Mouse (Mus musculus) sigmoid colon, adult 10 weeks (tissue): Measurements from ENCODE around the gene Cul7. TPM values are rescaled to one million over a fixed set of nuclear protein-coding genes. Genes with fewer than 3 reads are reported as not detected.

ENCODE experiments used
- polyA plus RNA-seq: library from polyadenylated mRNA; stranded (reverse); fragments of 350-450 nt; fragmentation: Illumina TruSeq; extraction: RNeasy Lipid Tissue Mini Kit (QIAGEN cat#74804); gene quantifications from one replicate; pipeline ENCODE4 v1.2.3, GENCODE M21; 2014; ENCODE audit warnings: low read depth, low replicate concordance

The Cul7 gene
- polyA plus RNA-seq, result 0.19 TPM

GRCm38 (mm10) chr17:46650232-46651031, at the start of gene Cul7:
TSS of gene Cul7 (plus strand) at chr17:46650337.

GRCm38 (mm10) chr17:46628791-46629684, 21.1 kb upstream of the Cul7 start, which contains the start of gene Ptk7:
TSS of gene Ptk7 (minus strand) at chr17:46629504.

DNA sequence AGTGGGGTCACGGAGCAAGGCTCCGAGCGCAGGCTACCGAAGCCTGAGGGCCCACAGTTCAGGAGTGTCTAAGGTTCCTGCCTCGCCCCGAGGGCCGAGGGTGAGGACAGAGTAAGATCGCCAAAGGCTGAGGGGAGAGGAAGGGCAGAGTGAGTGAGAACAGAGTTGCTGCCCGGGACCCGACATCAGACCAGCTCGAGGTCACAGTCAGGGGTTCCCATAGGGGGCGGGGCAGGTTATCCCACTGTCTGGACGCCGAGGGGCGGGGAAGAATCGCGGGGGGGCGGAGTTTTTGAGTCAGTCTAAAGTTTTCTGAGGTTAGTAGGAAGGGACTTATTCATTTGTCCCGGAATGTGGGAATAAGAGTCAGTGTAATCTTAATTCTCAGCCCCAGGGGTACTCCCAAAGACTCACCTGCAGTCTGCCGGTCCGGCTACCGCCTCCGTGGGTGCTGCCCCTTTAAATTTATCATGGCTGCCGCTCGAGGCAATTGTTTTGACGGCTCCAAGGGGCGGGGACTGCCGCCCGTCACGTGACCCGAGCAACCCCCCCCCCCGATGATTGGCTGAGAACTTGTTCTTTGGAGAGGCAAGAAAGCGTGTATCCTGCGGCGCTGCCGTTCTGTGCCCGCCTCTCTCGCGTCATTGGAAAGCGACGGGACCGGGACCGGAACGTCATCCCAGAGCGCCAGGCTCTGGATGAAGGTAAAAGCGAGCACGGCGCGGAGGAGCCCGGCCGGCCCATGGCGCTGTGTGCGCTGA, 4.4 kb upstream of the Cul7 start, which contains the start of the genes Klc4 and Mrpl2:
TSS of gene Klc4 (minus strand) at position 462 of the 761 bp plus-strand sequence.
TSS of gene Mrpl2 (plus strand) at position 669 of the 761 bp plus-strand sequence.

GRCm38 (mm10) chr17:46673850-46674529, 23.9 kb downstream of the Cul7 start, which contains the start of gene Rrp36:
TSS of gene Rrp36 (minus strand) at chr17:46674352.

DNA sequence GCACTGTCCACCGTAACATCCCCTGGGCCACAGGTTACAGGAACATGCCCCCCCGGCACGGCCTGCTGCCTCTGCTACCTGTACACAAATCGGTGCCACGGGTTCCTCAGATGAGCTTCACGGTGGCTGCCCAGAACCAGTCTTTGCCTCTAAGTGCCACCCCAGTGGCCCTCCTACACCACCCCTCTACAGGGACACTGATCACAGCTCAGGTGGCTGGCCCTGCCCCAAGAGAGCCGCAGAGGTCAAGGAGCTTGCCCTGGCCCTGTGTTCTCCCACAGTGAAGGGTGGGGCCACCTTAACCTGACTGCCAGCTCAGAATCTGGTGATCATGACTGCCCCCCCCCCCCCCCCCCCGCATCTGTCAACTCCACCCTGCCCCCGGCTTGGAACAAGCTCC, 28.3 kb downstream of the Cul7 start, which contains the start of gene Mea1:
TSS of gene Mea1 (plus strand) at position 378 of the 400 bp plus-strand sequence.

DNA sequence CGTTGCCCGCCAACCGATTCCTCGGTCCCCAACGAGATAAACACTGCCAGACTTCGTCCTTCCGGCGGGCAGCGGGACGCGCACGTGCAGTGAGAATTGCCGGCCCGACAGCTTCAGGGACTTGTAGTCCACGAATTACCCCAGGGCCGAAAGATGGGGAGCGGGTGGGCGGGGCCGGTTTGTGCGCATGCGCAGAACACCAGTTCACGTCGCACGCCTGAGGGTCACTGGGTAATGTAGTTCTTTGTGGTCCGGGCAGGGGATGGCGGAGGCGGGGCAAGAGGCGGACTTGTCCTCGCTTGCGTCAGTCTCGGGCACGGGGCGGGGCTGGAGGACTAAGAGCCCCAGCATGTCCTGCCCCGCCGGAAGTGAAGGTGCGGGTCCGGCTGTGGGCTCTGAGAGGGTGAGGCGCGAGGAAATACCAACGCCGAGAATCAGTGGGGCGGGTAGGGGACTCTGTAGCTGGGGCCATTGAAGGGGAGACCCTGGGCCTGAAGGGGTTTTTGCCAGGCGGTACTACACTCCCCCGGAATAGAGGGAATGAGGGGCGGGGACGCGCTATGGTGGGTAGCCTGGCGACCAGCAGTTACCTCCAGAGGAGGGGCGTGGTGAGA, 30.7 kb downstream of the Cul7 start, which contains the start of gene Klhdc3:
TSS of gene Klhdc3 (minus strand) at position 155 of the 614 bp plus-strand sequence.

DNA sequence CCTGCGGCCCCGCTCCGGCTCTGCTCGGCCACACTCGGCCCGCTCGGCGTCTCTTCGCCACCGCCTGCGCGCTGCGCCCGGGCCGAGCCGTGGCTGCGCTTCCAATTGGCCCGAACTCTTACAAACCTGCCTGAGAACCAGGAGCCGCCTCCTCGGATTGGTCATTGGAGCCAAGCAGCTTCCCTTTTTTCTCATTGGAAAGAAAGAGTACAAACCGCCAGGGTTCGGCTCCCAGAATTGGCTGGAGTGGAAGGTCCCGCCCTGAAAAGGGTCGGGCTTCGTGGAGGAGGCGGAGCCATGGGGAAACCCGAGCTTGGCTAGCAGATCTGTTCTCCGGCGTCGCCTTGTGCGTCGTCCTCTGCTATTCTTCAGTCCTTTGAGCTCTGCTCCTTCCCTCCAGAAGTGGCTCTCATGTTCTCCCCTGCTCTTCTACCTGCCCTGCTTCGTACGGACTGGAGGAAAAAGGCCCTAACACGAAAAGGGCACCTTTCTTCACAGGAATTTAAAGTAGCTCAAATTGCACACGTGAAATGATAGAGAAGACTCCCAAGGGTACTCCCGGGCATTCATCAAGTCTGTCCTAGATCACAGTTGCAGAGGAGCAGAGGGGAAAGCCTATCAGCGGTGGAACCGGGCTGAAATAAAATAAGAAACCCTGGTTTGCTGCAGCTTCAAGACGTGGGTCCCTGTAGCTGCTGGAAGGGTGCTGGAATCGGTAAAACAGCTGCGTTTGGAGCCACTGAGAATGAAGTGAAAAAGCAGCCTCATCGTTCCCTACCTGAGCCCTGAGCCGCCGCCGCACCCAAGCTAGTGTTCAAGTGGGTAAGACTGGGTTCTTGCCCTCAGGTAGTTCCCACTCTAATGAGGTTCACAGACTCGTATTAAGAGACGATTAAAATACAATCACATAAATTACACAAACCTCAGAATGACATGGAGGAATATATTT, 55.0 kb downstream of the Cul7 start, which contains the start of gene Ppp2r5d:
TSS of gene Ppp2r5d (minus strand) at position 225 of the 949 bp plus-strand sequence.

DNA sequence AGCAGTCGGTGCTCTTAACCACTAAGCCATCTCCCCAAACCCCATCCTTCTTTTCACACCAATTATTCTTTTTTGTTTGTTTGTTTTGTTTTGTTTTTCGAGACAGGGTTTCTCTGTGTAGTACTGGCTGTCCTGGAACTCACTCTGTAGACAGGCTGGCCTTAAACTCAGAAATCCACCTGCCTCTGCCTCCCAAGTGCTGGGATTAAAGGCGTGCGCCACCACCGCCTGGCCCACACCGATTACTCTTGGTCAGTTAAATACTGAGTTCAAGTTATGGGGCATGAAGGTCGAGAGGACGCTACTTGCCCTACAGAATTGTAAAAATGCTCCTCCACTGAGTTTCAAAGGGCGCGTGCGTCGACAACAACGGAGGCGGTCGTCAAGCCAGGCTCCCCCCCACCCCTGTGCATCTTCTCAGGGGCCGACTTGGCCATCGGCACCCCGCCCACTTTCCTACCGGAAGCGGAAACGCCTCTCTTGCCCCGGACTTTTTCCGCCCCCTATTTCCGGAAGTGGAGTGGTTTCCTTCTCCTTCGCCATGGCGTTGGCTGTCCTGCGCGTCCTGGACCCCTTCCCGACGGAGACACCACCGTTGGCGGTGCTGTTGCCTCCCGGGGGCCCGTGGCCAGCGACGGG, 60.9 kb downstream of the Cul7 start, which contains the start of gene Pex6:
TSS of gene Pex6 (plus strand) at position 505 of the 639 bp plus-strand sequence.

Other genes with a start within 250 kb of the Cul7 start
- not detected for gene Crip3, start 221.4 kb upstream of the Cul7 start, polyA plus RNA-seq
- gene Slc22a7, start 211.9 kb upstream of the Cul7 start, polyA plus RNA-seq, result not detected
- 0.09 TPM for gene Ttbk1, start 162.7 kb upstream of the Cul7 start, polyA plus RNA-seq
- gene Dnph1, start 153.6 kb upstream of the Cul7 start, polyA plus RNA-seq, result 1.1 TPM
- 0.44 TPM for gene Cul9, start 103.9 kb upstream of the Cul7 start, polyA plus RNA-seq
- 0.22 TPM for gene Srf, start 94.2 kb upstream of the Cul7 start, polyA plus RNA-seq
- gene Ptk7, start 20.8 kb upstream of the Cul7 start, polyA plus RNA-seq, result not detected
- 0.41 TPM for gene Klc4, start 4.3 kb upstream of the Cul7 start, polyA plus RNA-seq
- 0.95 TPM for gene Mrpl2, start 4.1 kb upstream of the Cul7 start, polyA plus RNA-seq
- gene Rrp36, start 24.0 kb downstream of the Cul7 start, polyA plus RNA-seq, result 3.3 TPM
- gene Mea1, start 28.5 kb downstream of the Cul7 start, polyA plus RNA-seq, result 4.2 TPM
- 5.9 TPM for gene Klhdc3, start 30.6 kb downstream of the Cul7 start, polyA plus RNA-seq
- 8.6 TPM for gene Ppp2r5d, start 54.8 kb downstream of the Cul7 start, polyA plus RNA-seq
- gene Pex6, start 61.1 kb downstream of the Cul7 start, polyA plus RNA-seq, result 0.50 TPM
- gene Gnmt, start 78.8 kb downstream of the Cul7 start, polyA plus RNA-seq, result not detected
- 3.1 TPM for gene Cnpy3, start 101.9 kb downstream of the Cul7 start, polyA plus RNA-seq
- gene Ptcra, start 113.4 kb downstream of the Cul7 start, polyA plus RNA-seq, result not detected
- gene 2310039H08Rik, start 122.3 kb downstream of the Cul7 start, polyA plus RNA-seq, result 13.0 TPM
- 25.2 TPM for gene Rpl7l1, start 132.3 kb downstream of the Cul7 start, polyA plus RNA-seq
- gene Bicral, start 208.1 kb downstream of the Cul7 start, polyA plus RNA-seq, result 11.0 TPM
- 0.66 TPM for gene Tbcc, start 240.3 kb downstream of the Cul7 start, polyA plus RNA-seq